11 mouse cellular contexts compared by ENCODE assay signal in genomic region chr5:64410621-64411020, GRCm38 (mm10).
DNase-seq lines count a peak whose midpoint lies in the region; ATAC-seq and TF ChIP-seq lines count a peak whose summit lies in the region.
"Had no signal": no experiment of that assay in that cellular context is flagged by ENCODE, and none has a peak within 500 bp of the region (broad histone marks: within the 10 kb centered on the region; RNA-seq: fewer than 3 reads in every experiment).

No protein-coding gene starts in this region.

- 0 out of 2 replicates have a peak overlapping the region, but pooled peaks have one; percentile 2 for H3K27ac ChIP-seq in brown adipose tissue, adult 24 weeks (replicated peaks; ENCODE audit: low read depth, low read length)
- peak overlapping the region; percentile 38; the same call in 1 of the 2 replicates for H3K27ac ChIP-seq in intestine, embryonic 15.5 days
- H3K27ac ChIP-seq in cerebellum, adult 2 months (ENCODE audit: insufficient read depth, low read length), result no peak overlapping the region
- H3K27ac ChIP-seq: hindbrain, embryonic 13.5 days had no signal

- no peaks in the 10 kb centered on the region for H3K27me3 ChIP-seq in intestine, embryonic 15.5 days (replicated peaks)
- H3K27me3 ChIP-seq in cerebellum, adult 2 months (ENCODE audit: control insufficient read depth, insufficient read depth, low read length), result no peaks in the 10 kb centered on the region
- H3K27me3 ChIP-seq: hindbrain, embryonic 13.5 days had no signal

- H3K4me3 ChIP-seq in brown adipose tissue, adult 24 weeks (ENCODE audit: insufficient read depth, low read depth, low read length), result no peak overlapping the region
- no peak overlapping the region for H3K4me3 ChIP-seq in intestine, embryonic 15.5 days (replicated peaks)
- no peak overlapping the region for H3K4me3 ChIP-seq in cerebellum, adult 2 months (replicated peaks; ENCODE audit: insufficient read depth, low read depth, low read length)
- H3K4me3 ChIP-seq: hindbrain, embryonic 13.5 days; megakaryocyte, embryonic 14.5 days had no signal

- H3K36me3 ChIP-seq in intestine, embryonic 15.5 days, result no peaks in the 10 kb centered on the region
- H3K36me3 ChIP-seq: hindbrain, embryonic 13.5 days had no signal

- TF ChIP-seq POLR2A in cerebellum, adult 2 months (IDR thresholded peaks at IDR 0.05; ENCODE audit: borderline replicate concordance, insufficient read depth, low read length), result no peak

- peaks cover 6% of the 10 kb centered on the region; the same call in 1 of the 2 replicates for H3K4me1 ChIP-seq in brown adipose tissue, adult 24 weeks (ENCODE audit: control insufficient read depth, insufficient read depth, insufficient read length, low read length)
- H3K4me1 ChIP-seq in intestine, embryonic 15.5 days (replicated peaks), result peaks cover 6% of the 10 kb centered on the region; the same call in 1 of the 2 replicates
- H3K4me1 ChIP-seq in cerebellum, adult 2 months (ENCODE audit: control insufficient read depth, insufficient read depth, low read length), result no peaks in the 10 kb centered on the region
- H3K4me1 ChIP-seq: hindbrain, embryonic 13.5 days had no signal

- H3K9me3 ChIP-seq in intestine, embryonic 15.5 days, result no peaks in the 10 kb centered on the region
- H3K9me3 ChIP-seq: megakaryocyte, embryonic 14.5 days had no signal

- DNase-seq in layer of hippocampus, adult 9-11 months, result peak; percentile 68
- DNase-seq in layer of hippocampus, adult 18-20 months (ENCODE audit: low spot score in 2 of 2), result no peak
- peak; percentile 49 to 67 for DNase-seq in lung, postnatal 4 days
- no peak for DNase-seq in cerebellum, adult 11-12 months
- DNase-seq in cerebellum, adult 2 months, result no peak
- DNase-seq in right cerebral cortex, postnatal 36 days (ENCODE audit: low spot score in 2 of 2), result no peak
- DNase-seq: embryo, embryonic 11 days had no signal

- peak; percentile 90 for ATAC-seq in intestine, embryonic 15.5 days

- H3K4me2 ChIP-seq in intestine, embryonic 15.5 days (replicated peaks), result no peak overlapping the region
- H3K4me2 ChIP-seq: hindbrain, embryonic 13.5 days had no signal

- WGBS in intestine, embryonic 15.5 days, result 42% methylated on average over 7 of the region's 7 CpGs
- 53% methylated on average over 7 of the region's 7 CpGs for WGBS in cerebellum, adult 2 months

- no peak for TF ChIP-seq CTCF in cerebellum, adult 2 months (IDR thresholded peaks at IDR 0.05; ENCODE audit: borderline replicate concordance, insufficient read depth, low read depth, low read length)

- H3K9ac ChIP-seq in intestine, embryonic 15.5 days, result no peak overlapping the region
- H3K9ac ChIP-seq: hindbrain, embryonic 13.5 days had no signal

Comparison
In these comparisons a context has a peak if more than half of its experiments do, and no peak if none do; other contexts are left out.
1. DNase-seq: peak in layer of hippocampus, adult 9-11 months (single experiment) and lung, postnatal 4 days (2 of 2); none in layer of hippocampus, adult 18-20 months (0 of 2), cerebellum, adult 11-12 months (single experiment), cerebellum, adult 2 months (0 of 2) and right cerebral cortex, postnatal 36 days (0 of 2).